Mouse (Mus musculus) embryonic facial prominence, embryonic 12.5 days (tissue): ENCODE results near the gene Ncor2. TPM values are rescaled to one million over a fixed set of nuclear protein-coding genes. Genes with fewer than 3 reads are reported as not detected.

Experiments
- ATAC-seq: fragments of 200-750 bp; cut with Nextera tagmentation; 2 replicates; pipeline ENCODE4 v1.8.0; 2017; ENCODE audit not compliant: insufficient number of reproducible peaks, insufficient read depth, low FRiP score, low TSS enrichment
- H3K27ac ChIP-seq: fragments of 300-500 bp; sonication (generic); 2 replicates; pipeline ENCODE4 v1.5.1; 2016; ENCODE audit warnings: mild to moderate bottlenecking
- H3K27me3 ChIP-seq: fragments of 300-500 bp; sonication (generic); 2 replicates; pipeline ENCODE4 v1.6.1; 2016; ENCODE audit warnings: mild to moderate bottlenecking, moderate library complexity
- H3K36me3 ChIP-seq: fragments of 300-500 bp; sonication (generic); 2 replicates; pipeline ENCODE4 v1.6.1; 2016; ENCODE audit warnings: mild to moderate bottlenecking
- H3K4me1 ChIP-seq: fragments of 300-500 bp; sonication (generic); 2 replicates; pipeline ENCODE4 v1.6.1; 2016
- H3K4me2 ChIP-seq: fragments of 300-500 bp; sonication (generic); replicated peaks from 2 replicates; pipeline ENCODE4 v1.6.1; 2016; ENCODE audit warnings: mild to moderate bottlenecking, moderate library complexity
- H3K4me3 ChIP-seq: fragments of 300-500 bp; sonication (generic); 2 replicates; pipeline ENCODE4 v1.5.1; 2016; ENCODE audit warnings: mild to moderate bottlenecking
- H3K9ac ChIP-seq: fragments of 300-500 bp; sonication (generic); 2 replicates; pipeline ENCODE4 v1.6.1; 2016; ENCODE audit warnings: mild to moderate bottlenecking, moderate library complexity
- H3K9me3 ChIP-seq: fragments of 300-500 bp; sonication (generic); 2 replicates; pipeline ENCODE4 v1.6.1; 2016; ENCODE audit warnings: mild to moderate bottlenecking, moderate library complexity
- WGBS: fragments of 180-500 bp; shearing (Covaris S2); methylation state at CpG from one replicate; pipeline ENCODE4 v1.1.7; 2016; 5-methylcytosine and 5-hydroxymethylcytosine counted together
- polyA plus RNA-seq: library from polyadenylated mRNA; unstranded; fragments of >200 nt; fragmentation: Nextera tagmentation; extraction: Ambion mirVana; gene quantifications from 2 replicates; pipeline ENCODE4 v1.2.1, GENCODE M21; 2016

Ncor2 gene
- polyA plus RNA-seq, 1 experiment from 2014 or later = 31.6 TPM

GRCm38 (mm10) chr5:125028371-125028770, 150.6 kb downstream of the Ncor2 start:
- no peak overlapping the region for H3K27ac ChIP-seq
- no peak overlapping the region for H3K9ac ChIP-seq
- no peaks in the 10 kb centered on the region for H3K27me3 ChIP-seq
- H3K36me3 ChIP-seq = peaks cover 99% of the 10 kb centered on the region
- no peak; the same call in 1 of the 2 replicates for ATAC-seq
- no peaks in the 10 kb centered on the region for H3K9me3 ChIP-seq
- H3K4me3 ChIP-seq = no peak overlapping the region
- 94% methylated on average over 15 of the region's 15 CpGs for WGBS
- H3K4me1 ChIP-seq = no peaks in the 10 kb centered on the region
- H3K4me2 ChIP-seq = no peak overlapping the region

- no peak for ATAC-seq
- WGBS = 81% methylated on average over 14 of the region's 14 CpGs
- Histone ChIP-seq H3K4me1 (no peaks in the 10 kb centered on the region), H3K4me2 (no peak overlapping the region), H3K27me3 (no peaks in the 10 kb centered on the region), H3K36me3 (peaks cover 88% of the 10 kb centered on the region), H3K4me3 (no peak overlapping the region), H3K9me3 (no peaks in the 10 kb centered on the region), H3K27ac (no peak overlapping the region), H3K9ac (no peak overlapping the region)
Measured at GRCm38 (mm10) chr5:125024002-125024401, 155.0 kb downstream of the Ncor2 start.

GRCm38 (mm10) chr5:125021298-125021697, 157.7 kb downstream of the Ncor2 start:
- H3K4me2 ChIP-seq = no peak overlapping the region
- no peak overlapping the region for H3K4me3 ChIP-seq
- H3K27ac ChIP-seq = no peak overlapping the region
- H3K9me3 ChIP-seq = no peaks in the 10 kb centered on the region
- ATAC-seq = no peak
- H3K9ac ChIP-seq = no peak overlapping the region
- 0 out of 2 replicates have a peak, but pooled peaks cover 7% of the 10 kb centered on the region for H3K4me1 ChIP-seq
- no peaks in the 10 kb centered on the region for H3K27me3 ChIP-seq
- H3K36me3 ChIP-seq = peaks cover 88% of the 10 kb centered on the region
- 92% methylated on average over 11 of the region's 11 CpGs for WGBS

GRCm38 (mm10) chr5:125019099-125019498, 159.9 kb downstream of the Ncor2 start:
- Histone ChIP-seq H3K27ac (no peak overlapping the region), H3K4me1 (0 out of 2 replicates have a peak, but pooled peaks cover 7% of the 10 kb centered on the region), H3K9me3 (no peaks in the 10 kb centered on the region), H3K4me3 (no peak overlapping the region), H3K9ac (no peak overlapping the region), H3K27me3 (no peaks in the 10 kb centered on the region), H3K36me3 (peaks cover 84% of the 10 kb centered on the region), H3K4me2 (no peak overlapping the region)
- WGBS = 88% methylated on average over 5 of the region's 5 CpGs
- no peak for ATAC-seq

- Histone ChIP-seq H3K9me3 (no peaks in the 10 kb centered on the region), H3K36me3 (peaks cover 80% of the 10 kb centered on the region), H3K27ac (peak overlapping the region; percentile 18), H3K4me2 (no peak overlapping the region), H3K27me3 (no peaks in the 10 kb centered on the region), H3K4me3 (no peak overlapping the region), H3K9ac (no peak overlapping the region), H3K4me1 (0 out of 2 replicates have a peak, but pooled peaks cover 7% of the 10 kb centered on the region)
- no peak for ATAC-seq
- WGBS = 56% methylated on average over 15 of the region's 15 CpGs
Measured at GRCm38 (mm10) chr5:125017332-125017731, 161.7 kb downstream of the Ncor2 start.

- Histone ChIP-seq H3K27me3 (no peaks in the 10 kb centered on the region), H3K9ac (no peak overlapping the region), H3K9me3 (no peaks in the 10 kb centered on the region), H3K27ac (no peak overlapping the region; the same call in 1 of the 2 replicates), H3K4me3 (no peak overlapping the region), H3K36me3 (peaks cover 80% of the 10 kb centered on the region), H3K4me2 (no peak overlapping the region), H3K4me1 (0 out of 2 replicates have a peak, but pooled peaks cover 7% of the 10 kb centered on the region)
- WGBS = 73% methylated on average over 17 of the region's 17 CpGs
- no peak for ATAC-seq
Measured at GRCm38 (mm10) chr5:125016421-125017242, 162.4 kb downstream of the Ncor2 start.

GRCm38 (mm10) chr5:125015576-125015975, 163.4 kb downstream of the Ncor2 start:
- Histone ChIP-seq H3K4me1 (0 out of 2 replicates have a peak, but pooled peaks cover 7% of the 10 kb centered on the region), H3K36me3 (peaks cover 83% of the 10 kb centered on the region), H3K27me3 (no peaks in the 10 kb centered on the region)

GRCm38 (mm10) chr5:125015066-125015465, 164.0 kb downstream of the Ncor2 start:
- peaks cover 86% of the 10 kb centered on the region for H3K36me3 ChIP-seq
- 0 out of 2 replicates have a peak, but pooled peaks cover 7% of the 10 kb centered on the region for H3K4me1 ChIP-seq
- H3K9ac ChIP-seq = no peak overlapping the region
- H3K27me3 ChIP-seq = no peaks in the 10 kb centered on the region
- no peak for ATAC-seq
- 87% methylated on average over 3 of the region's 3 CpGs for WGBS
- no peak overlapping the region for H3K27ac ChIP-seq
- H3K4me3 ChIP-seq = no peak overlapping the region
- H3K4me2 ChIP-seq = no peak overlapping the region
- H3K9me3 ChIP-seq = no peaks in the 10 kb centered on the region

More at GRCm38 (mm10) chr5:125015576-125015975, 163.4 kb downstream of the Ncor2 start:
- 90% methylated on average over 9 of the region's 9 CpGs for whole genome bisulfite sequencing
- no peak overlapping the region for H3K9ac ChIP-seq
- no peaks in the 10 kb centered on the region for H3K9me3 ChIP-seq
- ATAC-seq = no peak
- H3K4me3 ChIP-seq = no peak overlapping the region
- no peak overlapping the region for H3K27ac ChIP-seq
- H3K4me2 ChIP-seq = no peak overlapping the region

- ATAC-seq = no peak
- no peak overlapping the region for H3K9ac ChIP-seq
- H3K27me3 ChIP-seq = no peaks in the 10 kb centered on the region
- H3K4me3 ChIP-seq = no peak overlapping the region
- H3K27ac ChIP-seq = no peak overlapping the region
- no peak overlapping the region for H3K4me2 ChIP-seq
- peaks cover 84% of the 10 kb centered on the region for H3K36me3 ChIP-seq
- H3K9me3 ChIP-seq = no peaks in the 10 kb centered on the region
- H3K4me1 ChIP-seq = 0 out of 2 replicates have a peak, but pooled peaks cover 7% of the 10 kb centered on the region
- WGBS = 43% methylated on average over 7 of the region's 7 CpGs
Measured at GRCm38 (mm10) chr5:125014497-125014896, 164.5 kb downstream of the Ncor2 start.

- Histone ChIP-seq H3K9me3 (no peaks in the 10 kb centered on the region), H3K9ac (no peak overlapping the region), H3K4me3 (no peak overlapping the region), H3K4me2 (no peak overlapping the region), H3K4me1 (peaks cover 5% of the 10 kb centered on the region; the same call in 1 of the 2 replicates), H3K27me3 (no peaks in the 10 kb centered on the region), H3K27ac (no peak overlapping the region), H3K36me3 (peaks cover 58% of the 10 kb centered on the region)
- no peak for ATAC-seq
- WGBS = 90% methylated on average over 8 of the region's 8 CpGs
Measured at GRCm38 (mm10) chr5:125011628-125012027, 167.4 kb downstream of the Ncor2 start.

- WGBS = 91% methylated on average over 24 of the region's 24 CpGs
- no peak for ATAC-seq
- H3K4me1 ChIP-seq = peaks cover 10% of the 10 kb centered on the region
Measured at GRCm38 (mm10) chr5:125011166-125011565, 167.9 kb downstream of the Ncor2 start.

GRCm38 (mm10) chr5:125006896-125007295, 172.1 kb downstream of the Ncor2 start:
- Histone ChIP-seq H3K4me1 (peaks cover 38% of the 10 kb centered on the region), H3K9ac (no peak overlapping the region), H3K36me3 (peaks cover 20% of the 10 kb centered on the region; the same call in 1 of the 2 replicates), H3K4me3 (no peak overlapping the region), H3K27ac (no peak overlapping the region), H3K4me2 (no peak overlapping the region), H3K27me3 (peaks cover 17% of the 10 kb centered on the region; the same call in 1 of the 2 replicates), H3K9me3 (no peaks in the 10 kb centered on the region)
- no peak for ATAC-seq
- 86% methylated on average over 5 of the region's 5 CpGs for WGBS

More at GRCm38 (mm10) chr5:125011166-125011565, 167.9 kb downstream of the Ncor2 start:
- Histone ChIP-seq H3K9me3 (no peaks in the 10 kb centered on the region), H3K4me3 (no peak overlapping the region), H3K27me3 (no peaks in the 10 kb centered on the region), H3K27ac (no peak overlapping the region), H3K4me2 (no peak overlapping the region), H3K36me3 (peaks cover 53% of the 10 kb centered on the region), H3K9ac (no peak overlapping the region)
